Mouse (Mus musculus): ENCODE data around the gene Sec14l1.
"Not testable (repeated sequence)": the region's sequence is repeated elsewhere in the genome, so short reads cannot be mapped to it uniquely, and the experiment has no call there.

The Sec14l1 gene

GRCm38 (mm10) chr11:117114592-117115345, at the start of gene Sec14l1:
Gene Sec14l1 (plus strand): TSS chr11:117115168.
- peak; percentile 100 for DNase-seq (ENCODE audit: low spot score)

- not testable (repeated sequence) for DNase-seq (ENCODE audit: low spot score)
Measured at GRCm38 (mm10) chr11:117065602-117066001, 49.4 kb upstream of the Sec14l1 start.

- DNase-seq (ENCODE audit: low spot score) = no peak
Measured at GRCm38 (mm10) chr11:117066738-117067137, 48.2 kb upstream of the Sec14l1 start.

GRCm38 (mm10) chr11:117068332-117068731, 46.6 kb upstream of the Sec14l1 start:
- DNase-seq (ENCODE audit: low spot score) = no peak

- no peak for DNase-seq (ENCODE audit: low spot score)
Measured at GRCm38 (mm10) chr11:117069027-117069426, 45.9 kb upstream of the Sec14l1 start.

GRCm38 (mm10) chr11:117070711-117071110, 44.3 kb upstream of the Sec14l1 start:
- DNase-seq (ENCODE audit: low spot score) = no peak

- peak; percentile 94 for DNase-seq (ENCODE audit: low spot score)
Measured at GRCm38 (mm10) chr11:117072128-117072527, 42.8 kb upstream of the Sec14l1 start.

GRCm38 (mm10) chr11:117073426-117073825, 41.5 kb upstream of the Sec14l1 start:
- DNase-seq (ENCODE audit: low spot score) = no peak

GRCm38 (mm10) chr11:117076576-117077196, 38.3 kb upstream of the Sec14l1 start:
- peak; percentile 86 for DNase-seq (ENCODE audit: low spot score)

- no peak for DNase-seq (ENCODE audit: low spot score)
Measured at GRCm38 (mm10) chr11:117077227-117077626, 37.7 kb upstream of the Sec14l1 start.

- DNase-seq (ENCODE audit: low spot score) = no peak
Measured at GRCm38 (mm10) chr11:117077902-117078301, 37.1 kb upstream of the Sec14l1 start.

- DNase-seq (ENCODE audit: low spot score) = no peak
Measured at GRCm38 (mm10) chr11:117078637-117079240, 36.2 kb upstream of the Sec14l1 start.

GRCm38 (mm10) chr11:117079651-117080190, 35.2 kb upstream of the Sec14l1 start:
- no peak for DNase-seq (ENCODE audit: low spot score)

GRCm38 (mm10) chr11:117080209-117080608, 34.8 kb upstream of the Sec14l1 start:
- DNase-seq (ENCODE audit: low spot score) = no peak

GRCm38 (mm10) chr11:117081165-117082064, 33.6 kb upstream of the Sec14l1 start:
- peak; percentile 77 for DNase-seq (ENCODE audit: low spot score)

GRCm38 (mm10) chr11:117082353-117082934, 32.5 kb upstream of the Sec14l1 start:
- no peak for DNase-seq (ENCODE audit: low spot score)

- no peak for DNase-seq (ENCODE audit: low spot score)
Measured at GRCm38 (mm10) chr11:117083052-117083881, 31.7 kb upstream of the Sec14l1 start.

- not testable (repeated sequence) for DNase-seq (ENCODE audit: low spot score)
Measured at GRCm38 (mm10) chr11:117083882-117084260, 31.1 kb upstream of the Sec14l1 start.

- no peak for DNase-seq (ENCODE audit: low spot score)
Measured at GRCm38 (mm10) chr11:117086215-117086614, 28.8 kb upstream of the Sec14l1 start.

- no peak for DNase-seq (ENCODE audit: low spot score)
Measured at GRCm38 (mm10) chr11:117087036-117087799, 27.8 kb upstream of the Sec14l1 start.

Data from testis, postnatal 10 days (tissue).